Mouse (Mus musculus) gastrocnemius, postnatal 25 days (tissue): ENCODE results near the gene Rph3a. TPM values are rescaled to one million over a fixed set of nuclear protein-coding genes. Genes with fewer than 3 reads are reported as not detected.
"Not testable (repeated sequence)": the region's sequence is repeated elsewhere in the genome, so short reads cannot be mapped to it uniquely, and the experiment has no call there.

Source experiments
- DNase-seq: peaks from one replicate; pipeline ENCODE4 v3.0.0; 2022
- total RNA-seq, 2 experiments: library from RNA; stranded (reverse); gene quantifications; 1 replicate in 1 of 2; 2 replicates in 1 of 2; pipeline ENCODE4 v1.2.3; 2021

Gene Rph3a
- total RNA-seq, 2 experiments from 2014 or later: 0.11 TPM; not detected in 1

- DNase-seq: no peak
These were observed 35.4 kb downstream of the Rph3a start for GRCm38 (mm10) chr5:120974522-120974921.

DNA sequence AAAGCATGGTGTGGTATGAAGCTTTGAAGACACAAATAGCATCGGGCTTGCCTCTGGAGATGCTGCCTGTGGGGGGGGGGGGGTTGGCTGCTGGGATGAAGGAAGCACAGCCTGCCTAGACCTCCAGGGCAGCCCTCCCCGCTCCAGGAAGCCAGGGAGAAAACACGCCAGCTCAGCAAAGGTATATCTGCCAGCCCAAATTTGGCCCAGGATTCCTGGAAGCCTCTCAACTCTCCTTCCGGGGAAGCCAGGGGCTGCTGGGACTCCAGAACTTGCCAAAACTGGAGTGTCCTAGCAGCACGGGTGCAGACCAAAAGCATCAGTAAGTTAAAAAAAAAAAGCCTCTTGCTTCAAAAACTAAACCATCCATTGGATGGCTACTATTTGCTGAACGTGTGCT is 37.6 kb downstream of the Rph3a start:
- no peak for DNase-seq

DNA sequence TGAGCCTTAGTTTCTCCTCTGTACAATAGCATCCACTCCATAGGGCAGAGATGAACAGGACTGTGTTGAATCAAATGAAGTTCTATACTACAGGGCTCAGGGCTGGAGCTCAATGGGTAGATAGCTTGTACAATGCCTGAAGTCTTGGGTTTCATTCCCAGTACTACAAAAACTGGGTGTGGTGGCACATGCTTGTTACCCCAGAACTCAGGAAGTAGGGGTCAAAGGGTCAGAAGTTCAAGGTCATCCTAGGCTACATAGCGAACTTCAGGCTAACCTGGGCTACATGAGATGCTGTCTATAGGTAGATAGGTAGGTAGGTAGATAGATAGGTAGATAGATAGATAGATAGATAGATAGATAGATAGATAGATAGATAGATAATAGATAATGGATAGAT is 38.6 kb downstream of the Rph3a start:
- DNase-seq: no peak

- DNase-seq: no peak
These were observed 40.2 kb downstream of the Rph3a start for GRCm38 (mm10) chr5:120969703-120970102.

DNA sequence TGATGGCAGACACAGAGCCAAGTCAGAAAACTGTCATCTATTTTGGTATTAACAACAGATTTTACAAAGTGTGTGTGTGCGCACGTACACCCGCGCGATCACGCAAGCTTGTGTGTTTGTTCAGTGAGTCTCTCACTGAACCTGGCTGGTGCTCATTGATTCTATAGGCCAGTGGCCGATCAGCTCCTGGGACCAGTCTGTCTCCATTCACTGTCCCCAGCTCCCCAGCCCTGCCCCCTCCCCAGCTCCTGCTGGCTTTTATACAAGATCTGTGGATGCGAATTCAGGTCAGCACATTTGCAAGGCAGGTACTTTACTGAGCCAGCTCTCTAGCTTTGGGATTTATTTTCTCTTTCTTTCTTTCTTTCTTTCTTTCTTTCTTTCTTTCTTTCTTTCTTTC is 41.1 kb downstream of the Rph3a start:
- DNase-seq: no peak

GRCm38 (mm10) chr5:120968134-120968532 is 41.8 kb downstream of the Rph3a start:
- DNase-seq: no peak

DNA sequence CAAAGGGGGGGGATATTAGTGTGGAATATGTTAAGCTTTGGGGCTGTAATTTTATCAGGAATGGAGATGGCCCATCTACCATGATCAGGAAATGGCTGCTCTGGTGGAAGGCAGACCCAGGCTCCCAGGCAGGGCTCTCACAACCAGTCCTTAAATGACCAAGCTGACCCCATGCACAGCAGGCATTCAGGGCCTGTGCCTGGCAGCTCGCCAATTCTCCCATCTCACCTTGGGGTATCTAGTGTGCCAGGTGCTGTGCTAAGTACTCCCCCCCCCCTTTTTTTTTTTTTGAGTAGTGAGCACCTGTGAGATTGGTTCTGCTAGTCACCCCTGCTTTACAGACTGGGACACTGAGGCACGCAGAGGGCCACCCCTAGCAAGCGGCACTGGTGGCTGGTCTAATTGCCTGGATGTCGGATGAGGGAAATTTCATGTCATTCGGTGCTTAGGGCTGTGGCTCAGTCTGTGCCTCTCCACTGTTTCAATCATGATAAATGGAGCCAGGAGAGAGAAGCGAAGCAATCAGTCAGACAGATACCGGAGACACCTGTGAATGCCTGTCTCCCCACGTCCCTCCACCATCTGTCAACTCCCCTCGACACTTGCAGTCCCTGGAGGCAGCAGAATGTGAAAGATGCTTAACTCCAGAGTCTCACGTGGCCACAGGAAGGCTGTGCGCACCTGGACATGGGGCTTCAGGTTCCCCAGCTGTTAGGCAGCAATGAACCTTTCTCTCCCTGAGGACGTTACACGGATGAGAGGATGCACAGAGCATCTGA is 42.3 kb downstream of the Rph3a start:
- no peak for DNase-seq

GRCm38 (mm10) chr5:120966894-120967293 is 43.0 kb downstream of the Rph3a start:
- DNase-seq: no peak

- no peak for DNase-seq
These were observed 43.7 kb downstream of the Rph3a start for GRCm38 (mm10) chr5:120966156-120966555.

- DNase-seq: no peak
These were observed 48.9 kb downstream of the Rph3a start for GRCm38 (mm10) chr5:120961004-120961403.

- DNase-seq: no peak
These were observed 55.9 kb downstream of the Rph3a start for GRCm38 (mm10) chr5:120953974-120954373.

DNA sequence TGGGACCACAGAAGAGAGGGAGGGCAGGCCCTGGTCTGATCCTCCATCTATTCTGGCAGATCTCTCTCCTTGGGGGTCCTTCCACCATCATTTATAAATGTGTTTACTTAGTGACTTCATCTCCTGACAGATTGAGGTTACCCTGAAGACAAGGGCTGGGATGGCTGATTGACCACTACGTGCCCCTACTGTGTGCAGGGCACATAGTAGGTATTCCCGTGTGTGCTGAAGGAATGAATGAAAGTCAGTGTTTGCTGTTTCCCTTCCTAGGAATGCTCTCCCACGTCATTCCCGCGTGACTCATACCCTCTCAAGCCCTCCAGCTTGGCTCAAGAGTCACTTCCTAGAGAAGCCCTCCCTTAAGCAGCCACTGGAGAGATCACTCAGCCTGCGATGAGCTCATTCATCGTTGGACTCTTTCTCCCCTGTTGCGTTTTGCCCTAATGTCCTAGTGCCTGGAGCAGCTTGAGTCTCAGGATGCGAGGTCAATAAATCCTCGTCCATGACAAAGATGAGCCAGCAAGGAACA is 57.6 kb downstream of the Rph3a start:
- peak; percentile 29 for DNase-seq

- no peak for DNase-seq
These were observed 67.8 kb downstream of the Rph3a start for GRCm38 (mm10) chr5:120942076-120942475.

GRCm38 (mm10) chr5:120938586-120938985 is 71.3 kb downstream of the Rph3a start:
- DNase-seq: no peak

- DNase-seq: no peak
These were observed 72.1 kb downstream of the Rph3a start for GRCm38 (mm10) chr5:120937841-120938240.

DNA sequence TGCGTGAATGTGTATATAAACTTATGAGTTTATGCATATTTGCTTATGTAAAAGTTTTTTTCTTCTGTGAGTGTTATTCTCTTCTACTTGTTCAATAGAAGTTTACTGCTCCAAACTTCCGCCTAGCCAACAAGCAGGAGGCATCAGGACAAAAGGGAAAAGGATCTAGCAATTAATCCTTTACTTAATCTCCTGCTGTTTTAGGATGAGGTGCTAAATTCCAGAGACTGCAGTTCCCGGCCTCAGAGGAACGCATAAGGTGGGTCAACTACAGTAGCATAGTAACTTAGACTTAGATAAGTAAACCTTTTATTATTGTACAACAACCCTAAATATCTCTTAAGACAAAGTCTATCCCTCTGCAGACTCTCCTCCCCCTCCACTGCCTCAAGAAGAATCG is 75.9 kb downstream of the Rph3a start:
- no peak for DNase-seq

GRCm38 (mm10) chr5:120927036-120927435 is 82.9 kb downstream of the Rph3a start:
- no peak for DNase-seq

GRCm38 (mm10) chr5:120926311-120926710 is 83.6 kb downstream of the Rph3a start:
- DNase-seq: not testable (repeated sequence)

DNA sequence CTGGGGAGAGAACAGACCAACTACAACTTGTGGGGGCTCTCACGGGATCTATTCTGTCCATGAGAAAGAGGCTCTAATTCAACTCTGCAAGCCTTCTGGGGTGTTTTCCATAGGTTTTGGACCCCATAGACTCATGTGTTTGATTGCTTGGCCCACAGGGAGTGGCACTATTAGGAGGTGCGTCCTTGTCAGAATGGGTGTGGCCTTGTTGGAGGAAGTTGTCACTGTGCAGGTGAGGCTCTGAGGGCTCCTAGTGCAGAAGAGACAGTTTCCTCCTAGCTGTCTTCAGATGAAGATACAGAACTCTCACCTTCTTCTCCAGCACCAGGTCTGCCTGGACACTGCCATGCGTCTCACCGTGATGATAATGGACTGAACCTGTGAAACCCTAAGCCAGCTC is 85.4 kb downstream of the Rph3a start:
- DNase-seq: not testable (repeated sequence)

GRCm38 (mm10) chr5:120923969-120924368 is 85.9 kb downstream of the Rph3a start:
- DNase-seq: no peak

- no peak for DNase-seq
These were observed 89.6 kb downstream of the Rph3a start for GRCm38 (mm10) chr5:120920296-120920695.

GRCm38 (mm10) chr5:120919156-120919935 is 90.5 kb downstream of the Rph3a start:
- DNase-seq: not testable (repeated sequence)

GRCm38 (mm10) chr5:120914204-120914603 is 95.7 kb downstream of the Rph3a start, which contains the start of gene Oas1d:
Oas1d (plus strand) TSS chr5:120914536.
- not testable (repeated sequence) for DNase-seq
